8 mouse cellular contexts compared by ENCODE assay signal in the genomic region with DNA sequence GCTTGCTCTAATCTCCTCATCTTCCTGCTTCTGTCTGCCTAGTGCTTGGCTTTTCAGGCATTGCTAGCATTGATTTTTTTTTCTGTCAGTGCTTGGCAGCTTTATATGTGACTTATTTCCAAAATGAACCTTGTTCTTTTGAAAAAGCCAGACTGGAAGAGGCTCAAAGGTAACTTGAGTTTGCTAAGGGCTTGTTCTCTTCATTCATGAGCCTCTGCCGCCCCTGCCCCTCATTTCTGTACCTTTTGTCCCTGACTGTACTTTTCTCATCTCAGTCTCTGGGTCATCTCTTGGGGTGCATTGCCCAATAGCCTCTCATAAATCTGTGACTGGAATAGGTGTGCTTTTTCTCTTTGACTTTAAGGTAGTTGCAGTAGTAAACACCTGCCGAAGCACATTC. TPM values are rescaled to one million over a fixed set of nuclear protein-coding genes. Genes with fewer than 3 reads are reported as not detected.
A peak's percentile ranks its signal among the peaks of the same experiment; 100 is the strongest.
DNase-seq lines count a peak whose midpoint lies in the region; ATAC-seq and TF ChIP-seq lines count a peak whose summit lies in the region.

No protein-coding gene starts in this region.

- H3K79me2 ChIP-seq in myocyte (ENCODE audit: control insufficient read depth, insufficient read depth), result peaks cover 16% of the 10 kb centered on the region

- no peak for DNase-seq in heart, postnatal 25 days (ENCODE audit: low spot score)
- DNase-seq in adrenal gland, postnatal 4 days (ENCODE audit: low spot score in 2 of 2), result no peak
- DNase-seq in thymus, postnatal 25 days, result no peak

- TF ChIP-seq POLR2A in myocyte (IDR thresholded peaks at IDR 0.05; ENCODE audit: insufficient read length, low read depth), result no peak

- H3K4me1 ChIP-seq in heart, embryonic 16.5 days (ENCODE audit: control insufficient read depth, insufficient read depth, low read length), result peaks cover 7% of the 10 kb centered on the region
- H3K4me1 ChIP-seq in embryonic facial prominence, embryonic 15.5 days, result peaks cover 11% of the 10 kb centered on the region
- peaks cover 13% of the 10 kb centered on the region for H3K4me1 ChIP-seq in kidney, embryonic 16.5 days (ENCODE audit: insufficient read depth, low read length)

- H3K9ac ChIP-seq in heart, embryonic 16.5 days (ENCODE audit: low read length), result peak overlapping the region; percentile 84
- peak overlapping the region; percentile 54; the same call in 1 of the 2 replicates for H3K9ac ChIP-seq in embryonic facial prominence, embryonic 15.5 days
- H3K9ac ChIP-seq in kidney, embryonic 16.5 days (replicated peaks; ENCODE audit: low read length), result peak overlapping the region; percentile 89

- H3K9me3 ChIP-seq in heart, embryonic 16.5 days (replicated peaks; ENCODE audit: control insufficient read depth, low read length), result no peaks in the 10 kb centered on the region
- no peaks in the 10 kb centered on the region for H3K9me3 ChIP-seq in embryonic facial prominence, embryonic 15.5 days (replicated peaks)
- no peaks in the 10 kb centered on the region for H3K9me3 ChIP-seq in kidney, embryonic 16.5 days (ENCODE audit: low read length)

- H3K4me2 ChIP-seq in heart, embryonic 16.5 days (ENCODE audit: low read depth, low read length), result peak overlapping the region; percentile 85
- peak overlapping the region; percentile 59 for H3K4me2 ChIP-seq in embryonic facial prominence, embryonic 15.5 days (replicated peaks)
- peak overlapping the region; percentile 80 for H3K4me2 ChIP-seq in kidney, embryonic 16.5 days (replicated peaks; ENCODE audit: low read depth, low read length)
- peak overlapping the region; percentile 95 for H3K4me2 ChIP-seq in myocyte (ENCODE audit: low read depth)

- H3K27ac ChIP-seq in heart, embryonic 16.5 days (ENCODE audit: low read length), result peak overlapping the region; percentile 80; the same call in 1 of the 2 replicates
- no peak overlapping the region for H3K27ac ChIP-seq in embryonic facial prominence, embryonic 15.5 days (replicated peaks)
- H3K27ac ChIP-seq in kidney, embryonic 16.5 days (ENCODE audit: low read length), result peak overlapping the region; percentile 99

- no peaks in the 10 kb centered on the region for H3K27me3 ChIP-seq in heart, embryonic 16.5 days (ENCODE audit: control insufficient read depth, insufficient read depth, low read length)
- H3K27me3 ChIP-seq in embryonic facial prominence, embryonic 15.5 days, result no peaks in the 10 kb centered on the region
- no peaks in the 10 kb centered on the region for H3K27me3 ChIP-seq in kidney, embryonic 16.5 days (ENCODE audit: insufficient read depth, low read length)
- no peaks in the 10 kb centered on the region for H3K27me3 ChIP-seq in myocyte (ENCODE audit: control insufficient read depth, insufficient read depth, insufficient read length)

- H3K36me3 ChIP-seq in heart, embryonic 16.5 days (ENCODE audit: control insufficient read depth, insufficient read depth), result peaks cover 19% of the 10 kb centered on the region; the same call in 1 of the 2 replicates
- peaks cover 17% of the 10 kb centered on the region for H3K36me3 ChIP-seq in embryonic facial prominence, embryonic 15.5 days
- H3K36me3 ChIP-seq in kidney, embryonic 16.5 days (ENCODE audit: insufficient read depth, low read length), result peaks cover 20% of the 10 kb centered on the region
- H3K36me3 ChIP-seq in myocyte (ENCODE audit: control insufficient read depth, insufficient read depth), result peaks cover 20% of the 10 kb centered on the region

- H3ac ChIP-seq in myocyte (ENCODE audit: control insufficient read depth, insufficient read length), result peak overlapping the region; percentile 18

- intact Hi-C loops in heart, postnatal 25 days (cut with DNase I), result loop anchor here (2.0 kb wide), 2 partner anchors 100 to 156 kb away; no protein-coding TSS in a partner anchor

- no peak for ATAC-seq in heart, embryonic 16.5 days (replicated peaks; ENCODE audit: extremely low read depth, insufficient read depth, low FRiP score)
- ATAC-seq in embryonic facial prominence, embryonic 15.5 days (ENCODE audit: insufficient number of reproducible peaks, low FRiP score, low TSS enrichment, low read depth), result no peak
- no peak for ATAC-seq in kidney, embryonic 16.5 days (ENCODE audit: low FRiP score, low TSS enrichment)
- no peak for ATAC-seq in granulocyte monocyte progenitor cell, adult 5-6 weeks (replicated peaks; ENCODE audit: poor library complexity, severe bottlenecking)

- peak overlapping the region; percentile 84 for H3K4me3 ChIP-seq in heart, embryonic 16.5 days (ENCODE audit: low read length)
- H3K4me3 ChIP-seq in embryonic facial prominence, embryonic 15.5 days (replicated peaks), result peak overlapping the region; percentile 85
- peak overlapping the region; percentile 91 for H3K4me3 ChIP-seq in kidney, embryonic 16.5 days (ENCODE audit: low read length)
- H3K4me3 ChIP-seq in myocyte, result peak overlapping the region; percentile 52

- WGBS in heart, embryonic 16.5 days, result 80% methylated on average over 2 of the region's 2 CpGs
- WGBS in embryonic facial prominence, embryonic 15.5 days, result 67% methylated on average over 2 of the region's 2 CpGs
- 83% methylated on average over 2 of the region's 2 CpGs for WGBS in kidney, embryonic 16.5 days

TF ChIP-seq in myocyte, 11 proteins besides CTCF, POLR2A, EP300 and RAD21:
- TF ChIP-seq TCF12 (IDR thresholded peaks at IDR 0.05; ENCODE audit: insufficient read depth, poor library complexity, severe bottlenecking) (no peak), SRF (IDR thresholded peaks at IDR 0.05; ENCODE audit: control insufficient read depth, insufficient read length, low read depth) (no peak), CEBPB (IDR thresholded peaks at IDR 0.05; ENCODE audit: insufficient read depth, poor library complexity, severe bottlenecking) (no peak), USF1 (IDR thresholded peaks at IDR 0.05; ENCODE audit: low read depth) (no peak), REST (IDR thresholded peaks at IDR 0.05; ENCODE audit: insufficient read depth, insufficient read length) (no peak), TCF3 (IDR thresholded peaks at IDR 0.05; ENCODE audit: insufficient read length, low read depth) (no peak), MAX (IDR thresholded peaks at IDR 0.05; ENCODE audit: low read depth) (no peak), POLR2AphosphoS2 (IDR thresholded peaks at IDR 0.05; ENCODE audit: insufficient read length, low read depth) (no peak), MYOG (IDR thresholded peaks at IDR 0.05; ENCODE audit: control insufficient read depth in 1 of 3, insufficient read depth in 1 of 3, insufficient read length in 2 of 3, low read depth in 2 of 3) (no peak), MYOD1 (IDR thresholded peaks at IDR 0.05; ENCODE audit: control insufficient read depth in 1 of 3, insufficient read length in 2 of 3, low read depth in 2 of 3) (no peak), E2F4 (IDR thresholded peaks at IDR 0.05; ENCODE audit: insufficient read depth) (no peak)
TF ChIP-seq in myocyte: peak in this region for 0.

RNA-seq across cellular contexts. Expression of a gene that starts 1.3 kb away (rescaled TPM):
- 35.2 and 39.7 TPM in 2 replicates for polyA plus RNA-seq in heart, embryonic 16.5 days (2015; fragmentation: Nextera tagmentation; extraction: Ambion mirVana)
- total RNA-seq in heart, postnatal 25 days (2021), result 10 to 100 TPM; 13.2 to 17.3 TPM
- polyA plus RNA-seq in embryonic facial prominence, embryonic 15.5 days (2015; fragmentation: Nextera tagmentation; extraction: Ambion mirVana), result 54.4 and 55.2 TPM in 2 replicates
- polyA plus RNA-seq in kidney, embryonic 16.5 days (2015; fragmentation: Nextera tagmentation; extraction: Ambion mirVana), result 64.8 and 67.6 TPM in 2 replicates
- polyA plus RNA-seq in myocyte (2012; fragmentation: generic; extraction: Trizol), result 8.1 TPM
- 10 to 100 TPM; 26.4 to 29.9 TPM for total RNA-seq in adrenal gland, postnatal 4 days (2021)
- 26.8 and 29.8 TPM in 2 replicates for total RNA-seq in granulocyte monocyte progenitor cell, adult 5-6 weeks (2014; fragmentation: Nextera tagmentation)
- total RNA-seq in granulocyte monocyte progenitor cell, adult 5-6 weeks (2017), result 35.6 and 42.3 TPM in 2 replicates

RNA-seq across cellular contexts. Expression of a gene that starts 35.0 kb away (rescaled TPM):
- polyA plus RNA-seq in heart, embryonic 16.5 days (2015; fragmentation: Nextera tagmentation; extraction: Ambion mirVana), result 4.8 and 7.2 TPM in 2 replicates
- 10 to 100 TPM; 18.0 to 22.8 TPM for total RNA-seq in heart, postnatal 25 days (2021)
- polyA plus RNA-seq in embryonic facial prominence, embryonic 15.5 days (2015; fragmentation: Nextera tagmentation; extraction: Ambion mirVana), result 28.5 and 30.3 TPM in 2 replicates
- polyA plus RNA-seq in kidney, embryonic 16.5 days (2015; fragmentation: Nextera tagmentation; extraction: Ambion mirVana), result 35.4 and 42.6 TPM in 2 replicates
- polyA plus RNA-seq in myocyte (2012; fragmentation: generic; extraction: Trizol), result 0.79 TPM
- 10 to 100 TPM; 25.1 to 29.0 TPM for total RNA-seq in adrenal gland, postnatal 4 days (2021)
- 1.3 and 2.1 TPM in 2 replicates for total RNA-seq in granulocyte monocyte progenitor cell, adult 5-6 weeks (2014; fragmentation: Nextera tagmentation)
- total RNA-seq in granulocyte monocyte progenitor cell, adult 5-6 weeks (2017), result 0.60 and 0.72 TPM in 2 replicates
